Mouse (Mus musculus) thymus, adult 2 months (tissue): ENCODE data around the gene Trim28.

Experiments used
- CTCF ChIP-seq: fragments of 200-500 bp; IDR thresholded peaks from 2 replicates; pipeline ENCODE4 v1.5.1; 2012; ENCODE audit warnings: mild to moderate bottlenecking, control low read depth, low read length, moderate library complexity, borderline replicate concordance; ENCODE audit not compliant: control insufficient read depth, poor library complexity, insufficient read depth; ENCODE audit errors: extremely low read depth
- POLR2A ChIP-seq: fragments of 200-500 bp; IDR thresholded peaks from 2 replicates; pipeline ENCODE4 v1.6.1; 2012; ENCODE audit warnings: mild to moderate bottlenecking, low read length, control low read depth, moderate library complexity; ENCODE audit not compliant: control insufficient read depth, poor library complexity, insufficient read depth; ENCODE audit errors: extremely low read depth

DNA sequence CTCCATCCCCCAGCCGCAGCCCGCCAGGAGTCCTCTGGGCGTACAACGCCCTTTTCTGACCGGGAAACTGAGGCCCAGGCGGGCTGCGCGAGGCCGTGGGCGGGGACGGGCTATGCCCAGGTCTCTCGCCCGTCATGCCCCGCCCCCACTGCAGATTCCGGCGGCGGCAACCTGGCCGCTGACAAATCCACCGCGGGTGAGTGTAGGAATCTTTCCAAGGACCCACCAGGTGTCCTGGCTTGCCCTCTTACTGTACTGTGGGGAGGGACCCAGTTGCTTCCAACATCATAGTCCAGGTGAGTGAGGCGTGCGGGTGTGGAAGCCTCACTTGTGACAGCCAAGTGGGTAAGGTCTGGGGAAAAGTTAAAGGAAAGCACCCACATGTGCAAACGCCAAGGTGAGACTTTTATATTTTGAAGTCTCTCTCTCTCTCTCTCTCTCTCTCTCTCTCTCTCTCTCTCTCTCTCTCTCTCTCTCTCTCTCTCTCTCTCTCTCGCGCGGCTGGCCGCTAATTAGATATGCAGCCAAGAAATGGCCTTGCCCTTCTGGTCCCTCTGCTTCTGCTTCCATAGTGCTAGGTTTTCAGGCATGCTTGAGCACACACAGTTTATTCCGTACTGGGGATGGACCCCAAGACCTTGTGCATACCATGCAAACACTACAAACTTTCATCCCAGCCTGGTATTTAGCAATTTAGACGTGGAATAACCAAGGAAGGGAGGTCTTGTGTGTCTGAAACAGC lies 32.6 kb upstream of the Trim28 start:
- no peak for TF ChIP-seq POLR2A
- TF ChIP-seq CTCF: no peak
